Mouse (Mus musculus): Measurements from ENCODE around the gene Tle2. TPM values are rescaled to one million over a fixed set of nuclear protein-coding genes. Genes with fewer than 3 reads are reported as not detected.

Gene Tle2
- 63.7 and 93.5 TPM in 2 replicates for polyA plus RNA-seq (2012; rRNA removed)

GRCm38 (mm10) chr10:81574081-81575056, at the start of gene Tle2:
Tle2 (plus strand) TSS chr10:81574561.
- Histone ChIP-seq H3K27me3 (replicated peaks; ENCODE audit: control insufficient read depth, insufficient read depth, low read length) (no peaks in the 10 kb centered on the region), H3K4me3 (ENCODE audit: insufficient read depth, low read depth, low read length) (peak within 1 kb of the TSS; percentile 62), H3K27ac (ENCODE audit: insufficient read depth, low read depth, low read length) (peak within 1 kb of the TSS; percentile 29; the same call in 1 of the 2 replicates), H3K4me1 (ENCODE audit: control insufficient read depth, insufficient read depth, low read length) (0 out of 2 replicates have a peak, but pooled peaks cover 3% of the 10 kb centered on the region), H3K36me3 (ENCODE audit: control insufficient read depth, insufficient read depth, low read length) (no peaks in the 10 kb centered on the region)
- TF ChIP-seq CTCF (conservative IDR thresholded peaks at IDR 0.05; ENCODE audit: insufficient read depth, insufficient read length, low read depth, low read length): 0 out of 2 replicates have a peak, but pooled peaks have one; percentile 9
- TF ChIP-seq POLR2A (IDR thresholded peaks at IDR 0.05; ENCODE audit: low read depth, low read length): no peak
- WGBS: 49% methylated on average over 10 of the region's 10 CpGs
- DNase-seq: no peak

GRCm38 (mm10) chr10:81525017-81525694, 49.2 kb upstream of the Tle2 start:
- WGBS: 58% methylated on average over 13 of the region's 13 CpGs
- TF ChIP-seq CTCF (conservative IDR thresholded peaks at IDR 0.05; ENCODE audit: insufficient read depth, insufficient read length, low read depth, low read length) (no peak), POLR2A (IDR thresholded peaks at IDR 0.05; ENCODE audit: low read depth, low read length) (no peak)

GRCm38 (mm10) chr10:81526779-81527178, 47.6 kb upstream of the Tle2 start:
- Histone ChIP-seq H3K4me3 (ENCODE audit: insufficient read depth, low read depth, low read length) (no peak overlapping the region), H3K4me1 (ENCODE audit: control insufficient read depth, insufficient read depth, low read length) (no peaks in the 10 kb centered on the region), H3K36me3 (ENCODE audit: control insufficient read depth, insufficient read depth, low read length) (no peaks in the 10 kb centered on the region), H3K27me3 (replicated peaks; ENCODE audit: control insufficient read depth, insufficient read depth, low read length) (no peaks in the 10 kb centered on the region), H3K27ac (ENCODE audit: insufficient read depth, low read depth, low read length) (no peak overlapping the region)
- peak; percentile 83 for DNase-seq
- 9% methylated on average over 14 of the region's 14 CpGs for WGBS
- peak; percentile 99 for TF ChIP-seq CTCF (conservative IDR thresholded peaks at IDR 0.05; ENCODE audit: insufficient read depth, insufficient read length, low read depth, low read length)
- no peak for TF ChIP-seq POLR2A (IDR thresholded peaks at IDR 0.05; ENCODE audit: low read depth, low read length)

More at GRCm38 (mm10) chr10:81525017-81525694, 49.2 kb upstream of the Tle2 start:
- H3K36me3 ChIP-seq (ENCODE audit: control insufficient read depth, insufficient read depth, low read length): no peaks in the 10 kb centered on the region
- no peak overlapping the region for H3K4me3 ChIP-seq (ENCODE audit: insufficient read depth, low read depth, low read length)
- no peak for DNase-seq
- H3K27me3 ChIP-seq (replicated peaks; ENCODE audit: control insufficient read depth, insufficient read depth, low read length): no peaks in the 10 kb centered on the region
- no peak overlapping the region for H3K27ac ChIP-seq (ENCODE audit: insufficient read depth, low read depth, low read length)
- H3K4me1 ChIP-seq (ENCODE audit: control insufficient read depth, insufficient read depth, low read length): no peaks in the 10 kb centered on the region

- WGBS: 79% methylated on average over 16 of the region's 16 CpGs
- no peak for TF ChIP-seq POLR2A (IDR thresholded peaks at IDR 0.05; ENCODE audit: low read depth, low read length)
- TF ChIP-seq CTCF (conservative IDR thresholded peaks at IDR 0.05; ENCODE audit: insufficient read depth, insufficient read length, low read depth, low read length): no peak
Observed at GRCm38 (mm10) chr10:81534826-81535225, 39.5 kb upstream of the Tle2 start.

GRCm38 (mm10) chr10:81536734-81537133, 37.6 kb upstream of the Tle2 start:
- Histone ChIP-seq H3K4me1 (ENCODE audit: control insufficient read depth, insufficient read depth, low read length) (peaks cover 7% of the 10 kb centered on the region; the same call in 1 of the 2 replicates), H3K36me3 (ENCODE audit: control insufficient read depth, insufficient read depth, low read length) (no peaks in the 10 kb centered on the region), H3K27ac (ENCODE audit: insufficient read depth, low read depth, low read length) (no peak overlapping the region), H3K4me3 (ENCODE audit: insufficient read depth, low read depth, low read length) (no peak overlapping the region), H3K27me3 (replicated peaks; ENCODE audit: control insufficient read depth, insufficient read depth, low read length) (no peaks in the 10 kb centered on the region)
- DNase-seq: no peak
- TF ChIP-seq POLR2A (IDR thresholded peaks at IDR 0.05; ENCODE audit: low read depth, low read length): no peak
- peak; percentile 51 for TF ChIP-seq CTCF (conservative IDR thresholded peaks at IDR 0.05; ENCODE audit: insufficient read depth, insufficient read length, low read depth, low read length)
- 80% methylated on average over 6 of the region's 6 CpGs for WGBS

More at GRCm38 (mm10) chr10:81534826-81535225, 39.5 kb upstream of the Tle2 start:
- H3K4me1 ChIP-seq (ENCODE audit: control insufficient read depth, insufficient read depth, low read length): no peaks in the 10 kb centered on the region
- no peaks in the 10 kb centered on the region for H3K27me3 ChIP-seq (replicated peaks; ENCODE audit: control insufficient read depth, insufficient read depth, low read length)
- no peaks in the 10 kb centered on the region for H3K36me3 ChIP-seq (ENCODE audit: control insufficient read depth, insufficient read depth, low read length)
- DNase-seq: no peak
- H3K27ac ChIP-seq (ENCODE audit: insufficient read depth, low read depth, low read length): no peak overlapping the region
- H3K4me3 ChIP-seq (ENCODE audit: insufficient read depth, low read depth, low read length): no peak overlapping the region

DNA sequence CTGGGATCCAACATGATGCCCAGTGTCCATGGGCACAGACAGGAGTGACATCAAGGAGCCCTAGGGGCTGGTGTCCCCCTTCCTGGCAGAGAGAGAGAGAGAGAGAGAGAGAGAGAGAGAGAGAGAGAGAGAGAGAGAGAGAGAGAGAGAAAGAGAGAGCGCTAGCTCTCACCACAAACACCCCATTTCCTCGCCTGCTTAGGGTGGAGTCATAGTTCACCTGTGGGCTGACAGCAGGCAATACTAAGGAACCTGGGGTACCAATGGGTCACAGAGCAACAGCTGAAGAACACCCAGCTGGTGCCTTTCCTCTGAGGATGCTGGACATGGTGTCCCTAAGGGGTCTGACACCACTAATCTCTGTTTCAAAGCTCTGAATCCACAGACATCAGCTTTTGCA, 36.9 kb upstream of the Tle2 start:
- WGBS: 91% methylated on average over 2 of the region's 2 CpGs
- Histone ChIP-seq H3K4me3 (ENCODE audit: insufficient read depth, low read depth, low read length) (no peak overlapping the region), H3K4me1 (ENCODE audit: control insufficient read depth, insufficient read depth, low read length) (peaks cover 12% of the 10 kb centered on the region), H3K27me3 (replicated peaks; ENCODE audit: control insufficient read depth, insufficient read depth, low read length) (no peaks in the 10 kb centered on the region), H3K27ac (ENCODE audit: insufficient read depth, low read depth, low read length) (no peak overlapping the region), H3K36me3 (ENCODE audit: control insufficient read depth, insufficient read depth, low read length) (no peaks in the 10 kb centered on the region)
- TF ChIP-seq POLR2A (IDR thresholded peaks at IDR 0.05; ENCODE audit: low read depth, low read length) (no peak), CTCF (conservative IDR thresholded peaks at IDR 0.05; ENCODE audit: insufficient read depth, insufficient read length, low read depth, low read length) (no peak)
- DNase-seq: no peak
